Mouse (Mus musculus): ENCODE measurements around the gene Prkca. TPM values are rescaled to one million over a fixed set of nuclear protein-coding genes. Genes with fewer than 3 reads are reported as not detected.

Gene Prkca
- polyA plus RNA-seq, 1 experiment = 2.8 TPM

DNA sequence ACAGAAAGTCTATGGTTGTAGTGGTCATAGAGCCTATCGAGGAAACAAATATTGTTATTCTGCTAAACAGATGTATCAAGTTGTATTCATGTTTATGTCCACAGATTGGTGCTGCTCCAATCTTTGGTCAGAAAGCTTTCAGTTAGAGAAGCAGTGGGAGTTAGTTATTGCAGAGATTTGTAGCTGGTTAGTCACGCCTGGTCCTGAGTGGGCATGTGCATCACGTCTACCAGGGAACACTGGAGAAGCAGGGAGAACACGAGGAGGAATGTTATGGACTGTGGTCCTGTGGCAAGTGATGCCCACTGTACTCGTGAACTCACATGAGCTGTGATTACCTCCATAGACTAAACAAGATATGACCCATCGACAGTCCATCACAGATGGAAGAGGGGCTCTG is 153.4 kb downstream of the Prkca start:
- Histone ChIP-seq H3K27me3 (ENCODE audit: control insufficient read depth, insufficient read depth, low read length, poor library complexity, severe bottlenecking) (no peaks in the 10 kb centered on the region), H3K9me3 (replicated peaks; ENCODE audit: control insufficient read depth, insufficient read depth, low read length, poor library complexity, severe bottlenecking) (no peaks in the 10 kb centered on the region), H3K4me1 (ENCODE audit: control insufficient read depth, insufficient read depth, low read length) (no peaks in the 10 kb centered on the region), H3K27ac (ENCODE audit: insufficient read depth, low read length) (no peak overlapping the region), H3K36me3 (ENCODE audit: control insufficient read depth, insufficient read depth, low read length, poor library complexity, severe bottlenecking) (no peaks in the 10 kb centered on the region), H3K9ac (ENCODE audit: low read depth, poor library complexity, severe bottlenecking) (no peak overlapping the region), H3K4me3 (ENCODE audit: low read depth, low read length) (no peak overlapping the region)
- TF ChIP-seq POLR2A (IDR thresholded peaks at IDR 0.05; ENCODE audit: insufficient read depth, low read length) (no peak), CTCF (IDR thresholded peaks at IDR 0.05; ENCODE audit: low read depth, low read length) (no peak)

DNA sequence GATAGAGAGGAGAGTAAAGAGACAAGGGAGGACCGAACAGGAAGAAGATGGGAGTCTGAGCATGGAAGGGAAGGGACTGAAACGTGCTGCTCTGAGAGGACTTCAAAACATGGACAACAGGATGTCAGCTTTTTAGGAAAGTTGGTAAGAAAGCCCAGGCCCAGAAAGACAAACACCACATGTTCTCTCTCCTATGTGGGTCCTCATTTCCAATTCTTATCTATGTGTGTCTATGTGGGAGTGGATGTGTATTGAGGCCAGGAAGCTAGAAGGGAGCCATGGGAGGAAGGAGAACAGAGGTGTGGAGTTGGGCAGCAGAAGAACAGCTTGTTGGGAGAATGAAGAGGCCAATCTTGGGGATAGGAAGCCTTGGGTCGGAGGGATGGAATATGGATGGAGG is 154.4 kb downstream of the Prkca start:
- H3K27me3 ChIP-seq (ENCODE audit: control insufficient read depth, insufficient read depth, low read length, poor library complexity, severe bottlenecking) = no peaks in the 10 kb centered on the region
- H3K36me3 ChIP-seq (ENCODE audit: control insufficient read depth, insufficient read depth, low read length, poor library complexity, severe bottlenecking) = no peaks in the 10 kb centered on the region
- no peaks in the 10 kb centered on the region for H3K4me1 ChIP-seq (ENCODE audit: control insufficient read depth, insufficient read depth, low read length)
- H3K27ac ChIP-seq (ENCODE audit: insufficient read depth, low read length) = no peak overlapping the region
- TF ChIP-seq CTCF (IDR thresholded peaks at IDR 0.05; ENCODE audit: low read depth, low read length) = no peak
- no peak for TF ChIP-seq POLR2A (IDR thresholded peaks at IDR 0.05; ENCODE audit: insufficient read depth, low read length)
- no peaks in the 10 kb centered on the region for H3K9me3 ChIP-seq (replicated peaks; ENCODE audit: control insufficient read depth, insufficient read depth, low read length, poor library complexity, severe bottlenecking)
- no peak overlapping the region for H3K9ac ChIP-seq (ENCODE audit: low read depth, poor library complexity, severe bottlenecking)
- no peak overlapping the region for H3K4me3 ChIP-seq (ENCODE audit: low read depth, low read length)

DNA sequence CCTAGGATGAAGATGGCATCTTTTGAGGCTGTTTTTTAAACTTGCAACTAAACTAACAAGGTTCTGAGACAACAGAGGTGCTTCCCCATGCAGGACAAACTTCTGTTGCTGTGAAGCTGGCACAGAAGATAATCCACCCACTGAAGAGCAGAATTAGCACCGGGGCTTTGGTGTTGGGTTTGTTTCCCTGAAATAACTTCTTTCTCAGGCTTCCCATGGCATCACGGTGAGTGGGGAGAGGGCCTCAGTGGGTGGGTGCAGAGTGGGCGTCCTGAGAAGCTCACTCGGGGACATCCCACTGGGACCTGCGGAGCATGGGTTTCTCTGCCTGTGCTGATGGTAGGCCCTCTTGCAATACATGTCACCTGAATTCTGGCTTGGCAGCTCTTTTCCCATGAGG is 161.3 kb downstream of the Prkca start:
- Histone ChIP-seq H3K4me3 (ENCODE audit: low read depth, low read length) (no peak overlapping the region), H3K36me3 (ENCODE audit: control insufficient read depth, insufficient read depth, low read length, poor library complexity, severe bottlenecking) (no peaks in the 10 kb centered on the region), H3K9me3 (replicated peaks; ENCODE audit: control insufficient read depth, insufficient read depth, low read length, poor library complexity, severe bottlenecking) (no peaks in the 10 kb centered on the region), H3K27ac (ENCODE audit: insufficient read depth, low read length) (no peak overlapping the region), H3K4me1 (ENCODE audit: control insufficient read depth, insufficient read depth, low read length) (no peaks in the 10 kb centered on the region), H3K9ac (ENCODE audit: low read depth, poor library complexity, severe bottlenecking) (no peak overlapping the region), H3K27me3 (ENCODE audit: control insufficient read depth, insufficient read depth, low read length, poor library complexity, severe bottlenecking) (no peaks in the 10 kb centered on the region)
- TF ChIP-seq CTCF (IDR thresholded peaks at IDR 0.05; ENCODE audit: low read depth, low read length) (no peak), EP300 (IDR thresholded peaks at IDR 0.05; ENCODE audit: insufficient read depth, low read depth, low read length) (no peak)

DNA sequence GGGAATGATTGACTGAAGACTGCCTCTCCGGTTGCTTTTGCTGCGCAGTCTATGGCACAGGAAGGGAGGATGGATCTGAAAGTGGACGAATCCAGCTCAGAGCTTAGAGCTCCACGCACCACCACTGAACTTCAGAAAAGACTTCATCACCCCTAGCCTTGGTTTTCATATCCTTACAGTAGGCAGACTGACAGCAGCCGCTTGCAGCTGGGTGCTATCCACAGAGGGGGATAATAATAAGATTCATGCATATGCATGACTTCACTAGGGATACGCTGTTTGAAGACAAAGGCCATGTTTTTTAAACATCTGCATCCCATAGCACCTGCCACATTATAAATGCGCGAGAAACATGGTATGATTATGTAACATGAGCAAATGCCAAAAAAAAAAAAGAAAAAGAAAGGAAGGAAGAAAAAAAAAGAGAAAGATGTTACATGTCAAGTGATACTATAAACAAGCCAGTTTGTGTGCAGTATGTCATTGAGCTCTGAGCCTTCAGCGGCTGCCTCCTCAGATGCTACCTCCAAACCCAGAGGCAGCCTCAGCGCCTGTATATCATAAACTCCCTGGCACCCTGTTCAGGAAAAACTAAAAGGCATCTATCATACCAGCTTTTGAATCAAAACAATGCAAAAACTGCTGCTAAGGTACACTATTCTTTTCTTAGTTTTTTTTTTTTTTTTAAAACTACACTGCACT is 162.6 kb downstream of the Prkca start:
- H3K27ac ChIP-seq (ENCODE audit: insufficient read depth, low read length) = no peak overlapping the region
- TF ChIP-seq POLR2A (IDR thresholded peaks at IDR 0.05; ENCODE audit: insufficient read depth, low read length) = no peak
- no peak for TF ChIP-seq EP300 (IDR thresholded peaks at IDR 0.05; ENCODE audit: insufficient read depth, low read depth, low read length)
- no peak for TF ChIP-seq CTCF (IDR thresholded peaks at IDR 0.05; ENCODE audit: low read depth, low read length)
- no peak overlapping the region for H3K9ac ChIP-seq (ENCODE audit: low read depth, poor library complexity, severe bottlenecking)
- H3K27me3 ChIP-seq (ENCODE audit: control insufficient read depth, insufficient read depth, low read length, poor library complexity, severe bottlenecking) = no peaks in the 10 kb centered on the region
- H3K36me3 ChIP-seq (ENCODE audit: control insufficient read depth, insufficient read depth, low read length, poor library complexity, severe bottlenecking) = no peaks in the 10 kb centered on the region
- no peak overlapping the region for H3K4me3 ChIP-seq (ENCODE audit: low read depth, low read length)
- H3K4me1 ChIP-seq (ENCODE audit: control insufficient read depth, insufficient read depth, low read length) = no peaks in the 10 kb centered on the region
- no peaks in the 10 kb centered on the region for H3K9me3 ChIP-seq (replicated peaks; ENCODE audit: control insufficient read depth, insufficient read depth, low read length, poor library complexity, severe bottlenecking)

- Histone ChIP-seq H3K4me3 (ENCODE audit: low read depth, low read length) (no peak overlapping the region), H3K36me3 (ENCODE audit: control insufficient read depth, insufficient read depth, low read length, poor library complexity, severe bottlenecking) (no peaks in the 10 kb centered on the region), H3K9ac (ENCODE audit: low read depth, poor library complexity, severe bottlenecking) (no peak overlapping the region), H3K9me3 (replicated peaks; ENCODE audit: control insufficient read depth, insufficient read depth, low read length, poor library complexity, severe bottlenecking) (no peaks in the 10 kb centered on the region), H3K27ac (ENCODE audit: insufficient read depth, low read length) (no peak overlapping the region), H3K27me3 (ENCODE audit: control insufficient read depth, insufficient read depth, low read length, poor library complexity, severe bottlenecking) (no peaks in the 10 kb centered on the region), H3K4me1 (ENCODE audit: control insufficient read depth, insufficient read depth, low read length) (no peaks in the 10 kb centered on the region)
- TF ChIP-seq CTCF (IDR thresholded peaks at IDR 0.05; ENCODE audit: low read depth, low read length) (no peak), EP300 (IDR thresholded peaks at IDR 0.05; ENCODE audit: insufficient read depth, low read depth, low read length) (no peak), POLR2A (IDR thresholded peaks at IDR 0.05; ENCODE audit: insufficient read depth, low read length) (no peak)
Observed at GRCm38 (mm10) chr11:108178802-108179201, 164.9 kb downstream of the Prkca start.

GRCm38 (mm10) chr11:108178258-108178657 is 165.5 kb downstream of the Prkca start:
- H3K4me3 ChIP-seq (ENCODE audit: low read depth, low read length) = no peak overlapping the region
- TF ChIP-seq EP300 (IDR thresholded peaks at IDR 0.05; ENCODE audit: insufficient read depth, low read depth, low read length) (no peak), POLR2A (IDR thresholded peaks at IDR 0.05; ENCODE audit: insufficient read depth, low read length) (no peak), CTCF (IDR thresholded peaks at IDR 0.05; ENCODE audit: low read depth, low read length) (no peak)
- H3K27ac ChIP-seq (ENCODE audit: insufficient read depth, low read length) = no peak overlapping the region
- H3K27me3 ChIP-seq (ENCODE audit: control insufficient read depth, insufficient read depth, low read length, poor library complexity, severe bottlenecking) = no peaks in the 10 kb centered on the region
- H3K36me3 ChIP-seq (ENCODE audit: control insufficient read depth, insufficient read depth, low read length, poor library complexity, severe bottlenecking) = no peaks in the 10 kb centered on the region
- no peaks in the 10 kb centered on the region for H3K9me3 ChIP-seq (replicated peaks; ENCODE audit: control insufficient read depth, insufficient read depth, low read length, poor library complexity, severe bottlenecking)
- no peaks in the 10 kb centered on the region for H3K4me1 ChIP-seq (ENCODE audit: control insufficient read depth, insufficient read depth, low read length)
- H3K9ac ChIP-seq (ENCODE audit: low read depth, poor library complexity, severe bottlenecking) = no peak overlapping the region
